Mouse (Mus musculus) olfactory bulb, adult 2 months (tissue): ENCODE results near the gene Tpmt. TPM values are rescaled to one million over a fixed set of nuclear protein-coding genes. Genes with fewer than 3 reads are reported as not detected.

Experiments
- H3K27ac ChIP-seq: fragments of 200-500 bp; 2 replicates; pipeline ENCODE4 v1.5.1; 2012; ENCODE audit warnings: low read depth, low read length; ENCODE audit not compliant: insufficient read depth
- H3K4me1 ChIP-seq: fragments of 200-500 bp; 2 replicates; pipeline ENCODE4 v1.6.1; 2012; ENCODE audit warnings: low read length; ENCODE audit not compliant: control insufficient read depth, insufficient read depth
- H3K4me3 ChIP-seq: fragments of 200-500 bp; 2 replicates; pipeline ENCODE4 v1.5.1; 2012; ENCODE audit warnings: mild to moderate bottlenecking, low read depth, low read length, moderate library complexity; ENCODE audit not compliant: insufficient read depth
- CTCF ChIP-seq: fragments of 200-500 bp; IDR thresholded peaks from 2 replicates; pipeline ENCODE4 v1.5.1; 2012; ENCODE audit warnings: low read depth, mild to moderate bottlenecking, low read length, moderate library complexity; ENCODE audit not compliant: insufficient read depth
- POLR2A ChIP-seq: fragments of 200-500 bp; IDR thresholded peaks from 2 replicates; pipeline ENCODE4 v1.6.1; 2012; ENCODE audit warnings: mild to moderate bottlenecking, low read depth, low read length, moderate library complexity; ENCODE audit not compliant: insufficient read depth
- WGBS: fragments of 180-500 bp; shearing (Covaris S2); methylation state at CpG from one replicate; pipeline ENCODE4 v1.1.7; 2018; 5-methylcytosine and 5-hydroxymethylcytosine counted together
- polyA plus RNA-seq: library from polyadenylated mRNA; stranded (reverse); fragments of >200 nt; gene quantifications from 2 replicates; pipeline ENCODE4 v1.2.4, GENCODE M21; 2012; ENCODE audit warnings: low replicate concordance; ENCODE audit not compliant: missing spikeins, insufficient read depth, insufficient read length

Tpmt gene
- polyA plus RNA-seq, 1 experiment = not detected

DNA sequence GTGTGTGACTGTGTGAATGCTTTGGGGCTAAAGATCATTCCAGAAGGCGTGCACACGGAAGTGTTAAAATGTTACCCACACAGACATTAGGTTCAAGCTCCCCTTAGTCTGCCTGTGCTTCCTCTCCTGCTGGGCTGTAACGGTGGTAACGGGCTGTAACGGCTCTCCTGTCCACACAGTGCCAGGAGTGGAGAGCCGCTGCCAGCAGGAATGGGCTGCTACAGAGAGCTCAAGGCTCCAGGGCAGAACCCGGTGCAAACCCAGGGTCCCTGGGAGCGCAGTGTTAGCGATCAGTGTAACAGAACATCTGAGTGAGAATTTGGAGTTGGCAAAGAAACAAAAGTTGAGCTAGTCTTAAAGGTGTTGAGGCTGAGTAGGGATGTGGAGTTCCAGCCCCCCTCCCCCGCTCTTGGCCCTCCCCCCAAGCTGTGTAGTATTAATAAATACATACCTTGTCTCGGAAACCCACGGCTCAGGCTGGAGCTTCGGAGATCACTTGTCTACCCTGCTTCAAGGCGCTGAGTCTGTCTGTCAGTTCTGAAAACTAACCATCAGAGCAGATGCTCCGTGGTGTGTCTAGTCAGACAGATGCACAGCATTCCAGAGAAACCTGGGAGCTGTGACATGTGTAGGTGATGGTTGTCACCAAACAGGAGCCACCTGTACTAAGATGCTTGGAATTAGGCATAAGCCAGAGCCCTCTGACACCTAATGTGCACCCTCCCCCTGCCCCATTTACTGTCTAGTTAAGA, 26.0 kb upstream of the Tpmt start:
- no peak overlapping the region for H3K4me3 ChIP-seq
- H3K4me1 ChIP-seq = no peaks in the 10 kb centered on the region
- no peak overlapping the region for H3K27ac ChIP-seq
- WGBS = 87% methylated on average over 15 of the region's 15 CpGs
- no peak for TF ChIP-seq POLR2A
- TF ChIP-seq CTCF = no peak

DNA sequence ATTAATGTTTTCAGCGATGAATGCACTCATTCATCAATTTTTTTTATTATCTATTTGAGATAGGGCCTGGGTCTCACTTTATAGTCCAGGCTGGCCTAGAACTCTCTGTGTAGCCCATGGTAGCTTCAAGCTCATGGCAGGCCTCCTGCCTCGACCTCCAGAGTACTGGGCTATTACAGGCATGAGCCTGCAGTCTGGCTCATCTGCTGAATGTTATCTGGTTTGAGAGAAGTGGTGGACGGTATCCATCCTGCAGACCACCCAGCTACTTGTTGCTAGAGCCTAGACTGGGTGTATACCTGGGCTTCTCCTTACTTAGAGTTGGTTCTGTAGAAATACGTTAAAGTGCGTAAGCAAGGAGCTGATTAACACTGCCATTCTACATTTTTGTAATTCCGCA, 22.5 kb upstream of the Tpmt start:
- H3K4me3 ChIP-seq = no peak overlapping the region
- no peak overlapping the region for H3K27ac ChIP-seq
- no peaks in the 10 kb centered on the region for H3K4me1 ChIP-seq
- no peak for TF ChIP-seq CTCF
- no peak for TF ChIP-seq POLR2A
- WGBS = 96% methylated on average over 6 of the region's 6 CpGs

DNA sequence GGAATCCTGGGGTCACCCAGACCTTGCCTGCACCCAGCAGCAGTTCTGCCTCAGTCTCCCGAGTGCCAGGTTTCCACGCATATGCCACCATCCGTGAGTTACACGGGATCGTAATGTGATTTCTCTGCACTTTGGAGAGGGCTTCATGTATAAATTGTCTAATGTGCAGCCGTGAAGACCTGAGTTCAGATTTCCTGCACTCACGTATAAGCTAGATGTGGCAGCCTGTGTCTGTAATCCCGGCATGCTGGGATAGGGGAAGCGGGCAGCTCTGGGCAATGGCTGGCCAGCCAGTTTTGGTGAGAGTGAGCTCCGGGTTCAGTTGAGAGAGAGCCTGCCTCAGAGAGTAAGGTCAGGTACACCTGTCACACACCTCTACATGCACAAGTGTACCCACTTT, 22.0 kb upstream of the Tpmt start:
- Histone ChIP-seq H3K27ac (no peak overlapping the region), H3K4me3 (no peak overlapping the region), H3K4me1 (no peaks in the 10 kb centered on the region)
- WGBS = 97% methylated on average over 10 of the region's 10 CpGs
- no peak for TF ChIP-seq CTCF
- TF ChIP-seq POLR2A = no peak

- H3K4me1 ChIP-seq = no peaks in the 10 kb centered on the region
- 81% methylated on average over 15 of the region's 15 CpGs for WGBS
- TF ChIP-seq CTCF = no peak
- no peak for TF ChIP-seq POLR2A
- H3K27ac ChIP-seq = no peak overlapping the region
- no peak overlapping the region for H3K4me3 ChIP-seq
These were observed 19.6 kb upstream of the Tpmt start for GRCm38 (mm10) chr13:47063985-47064760.

DNA sequence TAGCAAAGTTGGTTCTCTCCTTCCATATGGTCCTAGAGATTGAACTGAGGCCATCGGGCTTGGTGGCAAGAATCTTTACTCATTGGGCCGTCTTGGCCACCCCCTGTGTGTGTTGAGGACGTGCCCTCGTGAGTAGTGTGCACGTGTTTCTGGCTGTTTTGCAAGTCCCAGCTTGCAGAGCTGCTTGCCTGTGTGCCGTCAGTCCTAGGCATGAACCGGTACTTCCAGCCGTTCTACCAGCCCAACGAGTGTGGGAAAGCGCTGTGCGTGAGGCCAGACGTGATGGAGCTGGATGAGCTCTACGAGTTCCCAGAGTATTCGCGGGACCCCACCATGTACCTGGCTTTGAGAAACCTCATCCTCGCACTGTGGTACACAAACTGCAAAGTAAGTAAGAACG, 18.2 kb upstream of the Tpmt start:
- H3K4me1 ChIP-seq = no peaks in the 10 kb centered on the region
- no peak overlapping the region for H3K27ac ChIP-seq
- WGBS = 96% methylated on average over 17 of the region's 17 CpGs
- no peak for TF ChIP-seq CTCF
- no peak for TF ChIP-seq POLR2A
- no peak overlapping the region for H3K4me3 ChIP-seq

GRCm38 (mm10) chr13:47056781-47057180, 12.2 kb upstream of the Tpmt start:
- 92% methylated on average over 5 of the region's 5 CpGs for WGBS
- Histone ChIP-seq H3K27ac (no peak overlapping the region), H3K4me3 (no peak overlapping the region), H3K4me1 (no peaks in the 10 kb centered on the region)
- no peak for TF ChIP-seq POLR2A
- TF ChIP-seq CTCF = no peak

DNA sequence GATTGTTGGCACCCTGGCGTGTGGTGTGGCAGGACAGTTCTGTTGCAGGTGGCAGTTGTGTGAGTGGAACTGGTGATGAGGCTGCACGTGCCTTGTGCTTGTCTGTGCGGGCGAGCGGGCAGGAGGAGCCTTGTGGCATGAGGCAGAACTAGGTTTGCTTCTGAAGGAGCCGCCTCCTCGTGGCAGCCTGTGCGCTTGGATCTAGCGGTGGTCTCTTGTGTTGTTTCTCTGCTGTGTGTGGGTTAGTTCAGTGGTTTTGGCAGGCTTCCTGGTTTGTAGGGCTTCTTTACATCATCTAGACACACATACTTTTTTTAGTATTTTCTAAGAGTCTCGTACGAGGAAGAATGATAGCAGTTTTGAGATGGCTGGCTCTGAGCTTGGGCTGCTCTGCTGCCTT, 11.6 kb upstream of the Tpmt start:
- Histone ChIP-seq H3K4me1 (no peaks in the 10 kb centered on the region), H3K4me3 (no peak overlapping the region), H3K27ac (no peak overlapping the region)
- 86% methylated on average over 11 of the region's 11 CpGs for WGBS
- TF ChIP-seq POLR2A (no peak), CTCF (no peak)

DNA sequence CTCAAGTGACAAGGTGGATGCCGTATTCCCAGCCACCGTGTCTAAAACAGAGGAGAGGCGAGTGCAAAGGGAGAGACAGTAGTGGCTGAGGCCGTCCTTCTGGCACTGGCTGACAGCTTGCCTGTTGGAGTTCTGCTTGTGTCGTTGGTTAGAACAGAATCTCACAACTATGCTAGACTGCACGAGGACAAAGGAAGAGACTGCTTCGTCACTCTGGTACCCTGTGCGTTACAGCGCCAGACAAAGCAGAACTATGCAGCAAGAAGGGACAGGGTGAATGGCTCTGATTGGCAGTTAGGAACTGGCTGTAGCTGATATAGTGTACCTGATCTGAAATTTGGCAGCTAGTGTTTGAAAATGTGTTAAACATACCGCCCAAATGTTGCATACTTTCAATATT, 9.4 kb upstream of the Tpmt start:
- TF ChIP-seq CTCF = no peak
- no peak for TF ChIP-seq POLR2A
- Histone ChIP-seq H3K4me3 (no peak overlapping the region), H3K27ac (no peak overlapping the region), H3K4me1 (no peaks in the 10 kb centered on the region)
- 81% methylated on average over 10 of the region's 10 CpGs for WGBS

- WGBS = 92% methylated on average over 4 of the region's 4 CpGs
- Histone ChIP-seq H3K4me3 (no peak overlapping the region), H3K4me1 (no peaks in the 10 kb centered on the region), H3K27ac (no peak overlapping the region)
- TF ChIP-seq POLR2A (no peak), CTCF (no peak)
These were observed 5.5 kb upstream of the Tpmt start for GRCm38 (mm10) chr13:47050009-47050408.
